Mouse (Mus musculus): ENCODE data around the gene Gpr62. TPM values are rescaled to one million over a fixed set of nuclear protein-coding genes. Genes with fewer than 3 reads are reported as not detected.

Gpr62 gene
- total and polyA plus RNA-seq, 3 experiments: 0.04 to 0.11 TPM; not detected in 1

DNA sequence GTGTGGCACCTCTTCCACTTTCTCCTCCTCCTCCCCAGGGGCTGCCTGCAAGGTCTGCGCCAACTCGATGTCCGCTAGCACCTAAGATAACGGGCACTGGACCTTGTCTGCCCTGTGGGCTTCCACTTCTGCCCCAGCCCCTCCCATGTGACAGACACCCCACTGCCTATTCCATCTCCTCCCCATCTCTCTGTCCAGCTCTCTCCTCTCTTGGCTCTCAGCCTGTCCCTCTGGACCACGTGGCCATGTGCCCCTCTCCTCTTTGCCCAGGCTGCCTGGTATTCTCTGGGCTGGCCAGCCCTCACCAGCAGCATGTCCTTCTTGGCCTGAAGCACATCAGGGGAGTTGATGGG is 8.0 kb upstream of the Gpr62 start:
- Histone ChIP-seq H3K79me2 (replicated peaks; ENCODE audit: control insufficient read depth, extremely low read depth, insufficient read depth, poor library complexity, severe bottlenecking) (peaks cover 16% of the 10 kb centered on the region), H3K4me3 (replicated peaks in 1 of 3; ENCODE audit: low read depth in 2 of 3, low read length in 2 of 3, poor library complexity in 1 of 3) (no peak overlapping the region), H3K36me3 (replicated peaks in 1 of 2; ENCODE audit: control insufficient read depth in 1 of 2, insufficient read depth in 1 of 2, low read length in 1 of 2) (peaks cover 2 to 40% of the 10 kb centered on the region in 2 experiments), H3K4me2 (ENCODE audit: insufficient read depth, low read depth, poor library complexity, severe bottlenecking) (no peak overlapping the region), H3K9me3 (replicated peaks; ENCODE audit: low read length) (no peaks in the 10 kb centered on the region), H3K27ac (ENCODE audit: insufficient read depth, low read depth) (no peak overlapping the region), H3K27me3 (replicated peaks) (no peaks in the 10 kb centered on the region), H3K9ac (ENCODE audit: insufficient read depth, low read depth) (no peak overlapping the region), H3K4me1 (ENCODE audit: control insufficient read depth in 1 of 2, insufficient read depth in 2 of 2) (peaks cover 0 to 43% of the 10 kb centered on the region in 2 experiments; a peak in 3 of 4 replicates)
- dilution Hi-C loops (cut with MboI; ENCODE audit: extremely low pct_ligation_motif_present, extremely low pct_unique_long_range_greater_than_20kb, low sequenced_read_pairs) (no loop called here), in situ Hi-C loops (cut with MboI; ENCODE audit: low pct_ligation_motif_present, low pct_unique_long_range_greater_than_20kb, low sequenced_read_pairs) (no loop called here)
- no peak for DNase-seq (ENCODE audit: extremely low read depth)
- TF ChIP-seq KAT2A (IDR thresholded peaks at IDR 0.05; ENCODE audit: insufficient replicate concordance, low read length) (no peak), NRF1 (IDR thresholded peaks at IDR 0.05; ENCODE audit: low read depth, low read length) (no peak), JUN (IDR thresholded peaks at IDR 0.05; ENCODE audit: insufficient read depth, low read depth, low read length) (no peak), SIN3A (IDR thresholded peaks at IDR 0.05; ENCODE audit: low read length) (no peak), ZMIZ1 (IDR thresholded peaks at IDR 0.05; ENCODE audit: low read depth, low read length) (no peak), USF1 (IDR thresholded peaks at IDR 0.05; ENCODE audit: low read depth, low read length) (no peak), SMC3 (IDR thresholded peaks at IDR 0.05; ENCODE audit: low read depth, low read length) (no peak), MAZ (IDR thresholded peaks at IDR 0.05; ENCODE audit: low read depth, low read length) (no peak), MYC (IDR thresholded peaks at IDR 0.05; ENCODE audit: low read depth, low read length) (no peak), E2F4 (IDR thresholded peaks at IDR 0.05; ENCODE audit: insufficient replicate concordance, low read depth, low read length) (no peak), ZC3H11A (IDR thresholded peaks at IDR 0.05; ENCODE audit: low read depth, low read length) (no peak), CHD2 (IDR thresholded peaks at IDR 0.05; ENCODE audit: low read length) (no peak), ELF1 (IDR thresholded peaks at IDR 0.05; ENCODE audit: low read depth, low read length) (no peak)

- peaks cover 2 to 39% of the 10 kb centered on the region in 2 experiments for H3K36me3 ChIP-seq (replicated peaks in 1 of 2; ENCODE audit: control insufficient read depth in 1 of 2, insufficient read depth in 1 of 2, low read length in 1 of 2)
- no peak overlapping the region for H3K27ac ChIP-seq (ENCODE audit: insufficient read depth, low read depth)
- H3K27me3 ChIP-seq (replicated peaks): no peaks in the 10 kb centered on the region
- H3K4me3 ChIP-seq (replicated peaks in 1 of 3; ENCODE audit: low read depth in 2 of 3, low read length in 2 of 3, poor library complexity in 1 of 3): no peak overlapping the region
- no peaks in the 10 kb centered on the region for H3K9me3 ChIP-seq (replicated peaks; ENCODE audit: low read length)
- DNase-seq (ENCODE audit: extremely low read depth): no peak
- TF ChIP-seq JUN (IDR thresholded peaks at IDR 0.05; ENCODE audit: insufficient read depth, low read depth, low read length) (no peak), CTCF (conservative IDR thresholded peaks at IDR 0.05 in 1 of 2, IDR thresholded peaks at IDR 0.05 in 1 of 2; ENCODE audit: low read depth in 2 of 2, low read length in 2 of 2) (no peak), CHD2 (IDR thresholded peaks at IDR 0.05; ENCODE audit: low read length) (no peak), EP300 (IDR thresholded peaks at IDR 0.05; ENCODE audit: low read length) (no peak), KAT2A (IDR thresholded peaks at IDR 0.05; ENCODE audit: insufficient replicate concordance, low read length) (no peak), ELF1 (IDR thresholded peaks at IDR 0.05; ENCODE audit: low read depth, low read length) (no peak), USF1 (IDR thresholded peaks at IDR 0.05; ENCODE audit: low read depth, low read length) (no peak), ZKSCAN1 (IDR thresholded peaks at IDR 0.05; ENCODE audit: borderline replicate concordance, low read depth, low read length) (no peak), PAX5 (IDR thresholded peaks at IDR 0.05; ENCODE audit: low read length) (no peak), MAX (IDR thresholded peaks at IDR 0.05; ENCODE audit: low read length) (no peak), USF2 (conservative IDR thresholded peaks at IDR 0.05; ENCODE audit: low read depth, low read length) (no peak), ETS1 (conservative IDR thresholded peaks at IDR 0.05; ENCODE audit: low read depth, low read length) (no peak), UBTF (IDR thresholded peaks at IDR 0.05; ENCODE audit: low read depth, low read length) (no peak), NRF1 (IDR thresholded peaks at IDR 0.05; ENCODE audit: low read depth, low read length) (no peak), ZNF384 (IDR thresholded peaks at IDR 0.05; ENCODE audit: low read depth, low read length) (no peak), NELFE (IDR thresholded peaks at IDR 0.05; ENCODE audit: low read depth, low read length) (no peak)
- no peak overlapping the region for H3K4me2 ChIP-seq (ENCODE audit: insufficient read depth, low read depth, poor library complexity, severe bottlenecking)
- in situ Hi-C loops (cut with MboI; ENCODE audit: low pct_ligation_motif_present, low pct_unique_long_range_greater_than_20kb, low sequenced_read_pairs): no loop called here
- H3K9ac ChIP-seq (ENCODE audit: insufficient read depth, low read depth): no peak overlapping the region
- H3K4me1 ChIP-seq (ENCODE audit: control insufficient read depth in 1 of 2, insufficient read depth in 2 of 2): peaks cover 0 to 39% of the 10 kb centered on the region in 2 experiments; a peak in 3 of 4 replicates
- H3K79me2 ChIP-seq (replicated peaks; ENCODE audit: control insufficient read depth, extremely low read depth, insufficient read depth, poor library complexity, severe bottlenecking): peaks cover 11% of the 10 kb centered on the region
- dilution Hi-C loops (cut with MboI; ENCODE audit: extremely low pct_ligation_motif_present, extremely low pct_unique_long_range_greater_than_20kb, low sequenced_read_pairs): no loop called here
These were observed 7.5 kb upstream of the Gpr62 start for GRCm38 (mm10) chr9:106473081-106473752.

All from CH12.LX (cell line).